Mouse (Mus musculus): ENCODE data around the gene Gm47996. TPM values are rescaled to one million over a fixed set of nuclear protein-coding genes. Genes with fewer than 3 reads are reported as not detected.
"Not testable (repeated sequence)": the region's sequence is repeated elsewhere in the genome, so short reads cannot be mapped to it uniquely, and the experiment has no call there.

The Gm47996 gene
- total RNA-seq, 1 experiment from 2014 or later: 1.6 TPM

GRCm38 (mm10) chr1:151202771-151203170 lies 7.2 kb upstream of the Gm47996 start:
- peak; percentile 46; the same call in 1 of the 2 replicates for ATAC-seq (replicated peaks; ENCODE audit: low read depth, poor library complexity, severe bottlenecking)

GRCm38 (mm10) chr1:151203818-151204217 lies 6.1 kb upstream of the Gm47996 start, which contains the start of gene 3110040M04Rik:
Gene 3110040M04Rik (plus strand): TSS chr1:151204121.
- ATAC-seq (replicated peaks; ENCODE audit: low read depth, poor library complexity, severe bottlenecking): not testable (repeated sequence)

GRCm38 (mm10) chr1:151208493-151208892 lies 1.4 kb upstream of the Gm47996 start:
- ATAC-seq (replicated peaks; ENCODE audit: low read depth, poor library complexity, severe bottlenecking): peak; percentile 57

- ATAC-seq (replicated peaks; ENCODE audit: low read depth, poor library complexity, severe bottlenecking): not testable (repeated sequence)
Observed at GRCm38 (mm10) chr1:151208944-151209343, 987 bp upstream of the Gm47996 start.

- not testable (repeated sequence) for ATAC-seq (replicated peaks; ENCODE audit: low read depth, poor library complexity, severe bottlenecking)
Observed at GRCm38 (mm10) chr1:151211666-151212065, 1.7 kb downstream of the Gm47996 start.

- peak; percentile 60 for ATAC-seq (replicated peaks; ENCODE audit: low read depth, poor library complexity, severe bottlenecking)
Observed at GRCm38 (mm10) chr1:151214862-151215261, 4.9 kb downstream of the Gm47996 start.

GRCm38 (mm10) chr1:151215985-151216384 lies 6.1 kb downstream of the Gm47996 start:
- no peak for ATAC-seq (replicated peaks; ENCODE audit: low read depth, poor library complexity, severe bottlenecking)

GRCm38 (mm10) chr1:151216417-151216816 lies 6.5 kb downstream of the Gm47996 start:
- no peak for ATAC-seq (replicated peaks; ENCODE audit: low read depth, poor library complexity, severe bottlenecking)

GRCm38 (mm10) chr1:151219045-151219444 lies 9.1 kb downstream of the Gm47996 start:
- ATAC-seq (replicated peaks; ENCODE audit: low read depth, poor library complexity, severe bottlenecking): peak; percentile 57; the same call in 1 of the 2 replicates

GRCm38 (mm10) chr1:151220098-151220497 lies 10.2 kb downstream of the Gm47996 start:
- ATAC-seq (replicated peaks; ENCODE audit: low read depth, poor library complexity, severe bottlenecking): no peak

- ATAC-seq (replicated peaks; ENCODE audit: low read depth, poor library complexity, severe bottlenecking): 0 out of 2 replicates have a peak, but pooled peaks have one; percentile 39
Observed at GRCm38 (mm10) chr1:151222561-151223267, 12.8 kb downstream of the Gm47996 start.

- no peak for ATAC-seq (replicated peaks; ENCODE audit: low read depth, poor library complexity, severe bottlenecking)
Observed at GRCm38 (mm10) chr1:151223377-151223776, 13.4 kb downstream of the Gm47996 start.

- no peak for ATAC-seq (replicated peaks; ENCODE audit: low read depth, poor library complexity, severe bottlenecking)
Observed at GRCm38 (mm10) chr1:151224536-151224935, 14.6 kb downstream of the Gm47996 start.

GRCm38 (mm10) chr1:151227506-151227905 lies 17.6 kb downstream of the Gm47996 start:
- ATAC-seq (replicated peaks; ENCODE audit: low read depth, poor library complexity, severe bottlenecking): 0 out of 2 replicates have a peak, but pooled peaks have one; percentile 25

- ATAC-seq (replicated peaks; ENCODE audit: low read depth, poor library complexity, severe bottlenecking): peak; percentile 69
Observed at GRCm38 (mm10) chr1:151228320-151228989, 18.5 kb downstream of the Gm47996 start.

GRCm38 (mm10) chr1:151232346-151232745 lies 22.4 kb downstream of the Gm47996 start:
- ATAC-seq (replicated peaks; ENCODE audit: low read depth, poor library complexity, severe bottlenecking): no peak

GRCm38 (mm10) chr1:151233756-151234155 lies 23.8 kb downstream of the Gm47996 start:
- ATAC-seq (replicated peaks; ENCODE audit: low read depth, poor library complexity, severe bottlenecking): no peak

GRCm38 (mm10) chr1:151235574-151235973 lies 25.6 kb downstream of the Gm47996 start:
- ATAC-seq (replicated peaks; ENCODE audit: low read depth, poor library complexity, severe bottlenecking): no peak

GRCm38 (mm10) chr1:151236141-151236930 lies 26.4 kb downstream of the Gm47996 start:
- peak; percentile 80 for ATAC-seq (replicated peaks; ENCODE audit: low read depth, poor library complexity, severe bottlenecking)

GRCm38 (mm10) chr1:151237780-151238179 lies 27.8 kb downstream of the Gm47996 start:
- ATAC-seq (replicated peaks; ENCODE audit: low read depth, poor library complexity, severe bottlenecking): no peak
